Mouse (Mus musculus): ENCODE data around the gene Abcb10.
"Not testable (repeated sequence)": the region's sequence is repeated elsewhere in the genome, so short reads cannot be mapped to it uniquely, and the experiment has no call there.

Abcb10 gene

GRCm38 (mm10) chr8:123981674-123982073 lies 1.2 kb downstream of the Abcb10 start:
- DNase-seq (ENCODE audit: low spot score in 2 of 2), result no peak

- no peak for DNase-seq (ENCODE audit: low spot score in 2 of 2)
These were observed 2.7 kb downstream of the Abcb10 start for GRCm38 (mm10) chr8:123980239-123980638.

GRCm38 (mm10) chr8:123978926-123979325 lies 4.0 kb downstream of the Abcb10 start:
- peak; percentile 66 to 74 for DNase-seq (ENCODE audit: low spot score in 2 of 2)

- DNase-seq (ENCODE audit: low spot score in 2 of 2), result peak in 1 of 2 experiments; percentile 59
These were observed 4.6 kb downstream of the Abcb10 start for GRCm38 (mm10) chr8:123978166-123978838.

- DNase-seq (ENCODE audit: low spot score in 2 of 2), result no peak
These were observed 5.4 kb downstream of the Abcb10 start for GRCm38 (mm10) chr8:123977499-123977898.

GRCm38 (mm10) chr8:123973495-123973894 lies 9.4 kb downstream of the Abcb10 start:
- no peak for DNase-seq (ENCODE audit: low spot score in 2 of 2)

GRCm38 (mm10) chr8:123966896-123967295 lies 16.0 kb downstream of the Abcb10 start:
- no peak for DNase-seq (ENCODE audit: low spot score in 2 of 2)

GRCm38 (mm10) chr8:123961371-123961770 lies 21.6 kb downstream of the Abcb10 start:
- no peak for DNase-seq (ENCODE audit: low spot score in 2 of 2)

GRCm38 (mm10) chr8:123960556-123960955 lies 22.4 kb downstream of the Abcb10 start:
- DNase-seq (ENCODE audit: low spot score in 2 of 2), result not testable (repeated sequence)

- no peak for DNase-seq (ENCODE audit: low spot score in 2 of 2)
These were observed 22.9 kb downstream of the Abcb10 start for GRCm38 (mm10) chr8:123960056-123960455.

GRCm38 (mm10) chr8:123959473-123959872 lies 23.4 kb downstream of the Abcb10 start:
- no peak for DNase-seq (ENCODE audit: low spot score in 2 of 2)

- DNase-seq (ENCODE audit: low spot score in 2 of 2), result no peak
These were observed 24.8 kb downstream of the Abcb10 start for GRCm38 (mm10) chr8:123958130-123958529.

- no peak for DNase-seq (ENCODE audit: low spot score in 2 of 2)
These were observed 28.7 kb downstream of the Abcb10 start for GRCm38 (mm10) chr8:123954246-123954645.

GRCm38 (mm10) chr8:123953686-123954085 lies 29.2 kb downstream of the Abcb10 start:
- DNase-seq (ENCODE audit: low spot score in 2 of 2), result no peak

GRCm38 (mm10) chr8:123950077-123950802 lies 32.7 kb downstream of the Abcb10 start:
- peak; percentile 68 to 80 for DNase-seq (ENCODE audit: low spot score in 2 of 2)

- DNase-seq (ENCODE audit: low spot score in 2 of 2), result no peak
These were observed 33.3 kb downstream of the Abcb10 start for GRCm38 (mm10) chr8:123949686-123949986.

- DNase-seq (ENCODE audit: low spot score in 2 of 2), result peak; percentile 99 to 100
These were observed 33.8 kb downstream of the Abcb10 start, which contains the start of gene Nup133 for GRCm38 (mm10) chr8:123948942-123949685. Gene Nup133 (minus strand): TSS chr8:123949265.

GRCm38 (mm10) chr8:123929026-123929425 lies 53.9 kb downstream of the Abcb10 start:
- DNase-seq (ENCODE audit: low spot score in 2 of 2), result no peak

GRCm38 (mm10) chr8:123925671-123926070 lies 57.3 kb downstream of the Abcb10 start:
- DNase-seq (ENCODE audit: low spot score in 2 of 2), result no peak

GRCm38 (mm10) chr8:123924719-123925118 lies 58.2 kb downstream of the Abcb10 start:
- peak; percentile 82 to 91 for DNase-seq (ENCODE audit: low spot score in 2 of 2)

GRCm38 (mm10) chr8:123914635-123915034 lies 68.3 kb downstream of the Abcb10 start:
- no peak for DNase-seq (ENCODE audit: low spot score in 2 of 2)

GRCm38 (mm10) chr8:123912265-123912664 lies 70.7 kb downstream of the Abcb10 start:
- no peak for DNase-seq (ENCODE audit: low spot score in 2 of 2)

GRCm38 (mm10) chr8:123907604-123908003 lies 75.3 kb downstream of the Abcb10 start:
- no peak for DNase-seq (ENCODE audit: low spot score in 2 of 2)

Measured in spleen, postnatal 4 days (tissue).